16 mouse cellular contexts compared by ENCODE assay signal in the genomic region with DNA sequence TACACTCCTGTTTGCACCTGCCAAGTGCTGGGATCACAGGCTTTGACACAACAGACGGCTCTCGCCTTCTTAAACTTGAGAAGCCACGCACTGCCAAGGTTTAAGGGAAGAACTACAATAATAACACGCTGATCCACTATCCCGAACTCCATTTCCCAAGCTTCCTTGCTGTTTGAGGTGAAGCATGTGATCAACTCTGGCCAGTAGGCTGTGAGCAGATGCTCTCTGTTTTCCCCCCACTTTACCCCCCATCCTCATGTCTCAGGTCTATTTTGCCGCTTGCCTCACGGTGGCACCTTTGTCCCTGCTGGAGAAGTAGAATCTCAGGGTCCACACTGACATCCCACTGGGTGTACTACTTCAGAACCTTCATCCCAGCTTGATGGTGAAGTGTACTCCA. TPM values are rescaled to one million over a fixed set of nuclear protein-coding genes. Genes with fewer than 3 reads are reported as not detected.
DNase-seq lines count a peak whose midpoint lies in the region; ATAC-seq and TF ChIP-seq lines count a peak whose summit lies in the region.
"Had no signal": no experiment of that assay in that cellular context is flagged by ENCODE, and none has a peak within 500 bp of the region (broad histone marks: within the 10 kb centered on the region; RNA-seq: fewer than 3 reads in every experiment).

No protein-coding gene starts in this region.

- ATAC-seq in forebrain, embryonic 14.5 days: peak; percentile 56; the same call in 1 of the 2 replicates
- no peak; the same call in 1 of the 2 replicates for ATAC-seq in forebrain, embryonic 11.5 days (replicated peaks; ENCODE audit: low FRiP score)
- peak; percentile 68 for ATAC-seq in hindbrain, embryonic 16.5 days
- ATAC-seq in activated CD4-positive, CD25-positive, alpha-beta regulatory T cell, adult 4 months: no peak

- H3K9me3 ChIP-seq in forebrain, embryonic 14.5 days (replicated peaks; ENCODE audit: control insufficient read depth, low read length): peaks cover 3% of the 10 kb centered on the region; the same call in 1 of the 2 replicates
- H3K9me3 ChIP-seq in forebrain, embryonic 11.5 days (ENCODE audit: control insufficient read depth, low read length): no peaks in the 10 kb centered on the region; the same call in 1 of the 2 replicates
- 0 out of 2 replicates have a peak, but pooled peaks cover 2% of the 10 kb centered on the region for H3K9me3 ChIP-seq in hindbrain, embryonic 16.5 days (ENCODE audit: control insufficient read depth, low read length)
- H3K9me3 ChIP-seq: embryonic facial prominence, embryonic 12.5 days; limb, embryonic 10.5 days; lung, embryonic 15.5 days; stomach, embryonic 15.5 days had no signal

- 34% methylated on average over 7 of the region's 7 CpGs for WGBS in forebrain, embryonic 14.5 days
- 34% methylated on average over 7 of the region's 7 CpGs for WGBS in forebrain, embryonic 11.5 days
- WGBS in hindbrain, embryonic 16.5 days: 30% methylated on average over 7 of the region's 7 CpGs

- H3K4me2 ChIP-seq in forebrain, embryonic 14.5 days (ENCODE audit: low read length): no peak overlapping the region
- H3K4me2 ChIP-seq in forebrain, embryonic 11.5 days (ENCODE audit: low read depth, low read length, severe bottlenecking): no peak overlapping the region
- peak overlapping the region; percentile 36 for H3K4me2 ChIP-seq in hindbrain, embryonic 16.5 days (ENCODE audit: low read length)
- H3K4me2 ChIP-seq: embryonic facial prominence, embryonic 12.5 days; lung, embryonic 15.5 days; stomach, embryonic 15.5 days had no signal

- intact Hi-C loops in left cerebral cortex, adult 2 months (cut with DNase I): no loop called here
- intact Hi-C loops in left cerebral cortex, postnatal 10 days (cut with DNase I): loop anchor here (5.0 kb wide), 1 partner anchor 321 kb away; no protein-coding TSS in a partner anchor

- no peak overlapping the region for H3K27ac ChIP-seq in forebrain, embryonic 14.5 days (ENCODE audit: low read depth, low read length)
- no peak overlapping the region for H3K27ac ChIP-seq in forebrain, embryonic 11.5 days (ENCODE audit: low read depth, low read length)
- no peak overlapping the region for H3K27ac ChIP-seq in left cerebral cortex, adult 2 months
- H3K27ac ChIP-seq in hindbrain, embryonic 16.5 days (ENCODE audit: low read depth, low read length): no peak overlapping the region
- H3K27ac ChIP-seq: embryonic facial prominence, embryonic 12.5 days; limb, embryonic 10.5 days; lung, embryonic 15.5 days; stomach, embryonic 15.5 days had no signal

- no peak; the same call in 1 of the 2 replicates for TF ChIP-seq CTCF in left cerebral cortex, adult 2 months (IDR thresholded peaks at IDR 0.05)

- H3K36me3 ChIP-seq in forebrain, embryonic 14.5 days (ENCODE audit: control insufficient read depth, insufficient read depth, low read length): no peaks in the 10 kb centered on the region
- H3K36me3 ChIP-seq in forebrain, embryonic 11.5 days (ENCODE audit: control insufficient read depth, insufficient read depth, low read length): no peaks in the 10 kb centered on the region
- no peaks in the 10 kb centered on the region for H3K36me3 ChIP-seq in hindbrain, embryonic 16.5 days (ENCODE audit: control insufficient read depth, insufficient read depth, low read length)
- H3K36me3 ChIP-seq: embryonic facial prominence, embryonic 12.5 days; limb, embryonic 10.5 days; lung, embryonic 15.5 days; stomach, embryonic 15.5 days had no signal

- H3K27me3 ChIP-seq in forebrain, embryonic 14.5 days (replicated peaks; ENCODE audit: control insufficient read depth, insufficient read depth, low read length): no peaks in the 10 kb centered on the region
- H3K27me3 ChIP-seq in forebrain, embryonic 11.5 days (ENCODE audit: control insufficient read depth, insufficient read depth, low read length): no peaks in the 10 kb centered on the region
- no peaks in the 10 kb centered on the region; the same call in 1 of the 2 replicates for H3K27me3 ChIP-seq in hindbrain, embryonic 16.5 days (replicated peaks; ENCODE audit: control insufficient read depth, insufficient read depth, low read length)
- H3K27me3 ChIP-seq: lung, embryonic 15.5 days had no signal

- no peak overlapping the region for H3K4me3 ChIP-seq in forebrain, embryonic 14.5 days (ENCODE audit: low read depth, low read length)
- no peak overlapping the region for H3K4me3 ChIP-seq in forebrain, embryonic 11.5 days (ENCODE audit: low read depth, low read length)
- 0 out of 2 replicates have a peak overlapping the region, but pooled peaks have one; percentile 9 for H3K4me3 ChIP-seq in left cerebral cortex, adult 2 months
- H3K4me3 ChIP-seq in hindbrain, embryonic 16.5 days (ENCODE audit: low read length): no peak overlapping the region
- H3K4me3 ChIP-seq: embryonic facial prominence, embryonic 12.5 days; limb, embryonic 10.5 days; lung, embryonic 15.5 days; stomach, embryonic 15.5 days had no signal

- no peaks in the 10 kb centered on the region for H3K4me1 ChIP-seq in forebrain, embryonic 14.5 days (ENCODE audit: control insufficient read depth, insufficient read depth, low read length)
- H3K4me1 ChIP-seq in forebrain, embryonic 11.5 days (replicated peaks; ENCODE audit: control insufficient read depth, insufficient read depth, low read length): no peaks in the 10 kb centered on the region; the same call in 1 of the 2 replicates
- H3K4me1 ChIP-seq in hindbrain, embryonic 16.5 days (ENCODE audit: control insufficient read depth, insufficient read depth, low read depth, low read length): peaks cover 3% of the 10 kb centered on the region

- DNase-seq in forebrain, embryonic 14.5 days (ENCODE audit: low spot score): peak; percentile 61
- no peak for DNase-seq in forebrain, embryonic 11.5 days (ENCODE audit: low spot score)
- DNase-seq in left cerebral cortex, adult 2 months (ENCODE audit: extremely low spot score in 1 of 2, low spot score in 2 of 2): peak in 1 of 2 experiments; percentile 35
- DNase-seq in left cerebral cortex, postnatal 10 days (ENCODE audit: extremely low spot score in 1 of 2, low spot score in 2 of 2): no peak
- peak; percentile 90 for DNase-seq in ES-CJ7 (ENCODE audit: low read depth, low spot score)
- DNase-seq in gastrocnemius, postnatal 4 days (ENCODE audit: low spot score in 2 of 2): no peak
- DNase-seq: cerebellum, adult 11 months; heart, postnatal 14 days had no signal

- no peak overlapping the region for H3K9ac ChIP-seq in forebrain, embryonic 14.5 days (ENCODE audit: low read length)
- H3K9ac ChIP-seq in forebrain, embryonic 11.5 days (ENCODE audit: low read length): no peak overlapping the region
- no peak overlapping the region for H3K9ac ChIP-seq in hindbrain, embryonic 16.5 days (ENCODE audit: low read depth, low read length)
- H3K9ac ChIP-seq: embryonic facial prominence, embryonic 12.5 days; lung, embryonic 15.5 days; stomach, embryonic 15.5 days had no signal

RNA-seq across cellular contexts. Expression of a gene that starts 6.2 kb away (rescaled TPM):
- 26.7 and 27.8 TPM in 2 replicates for polyA plus RNA-seq in forebrain, embryonic 14.5 days (2014; fragmentation: Nextera tagmentation; extraction: Ambion mirVana)
- polyA plus RNA-seq in forebrain, embryonic 11.5 days (2014; fragmentation: Nextera tagmentation; extraction: Ambion mirVana): 29.2 and 31.1 TPM in 2 replicates
- total RNA-seq in left cerebral cortex, adult 2 months (2021): 10 to 100 TPM; 26.4 to 27.8 TPM
- 10 to 100 TPM; 25.0 to 28.4 TPM for total RNA-seq in left cerebral cortex, postnatal 10 days (2021)
- polyA plus RNA-seq in hindbrain, embryonic 16.5 days (2015; fragmentation: Nextera tagmentation; extraction: Ambion mirVana): 29.7 and 32.5 TPM in 2 replicates
- 10 to 100 TPM; 34.4 to 34.5 TPM for polyA plus RNA-seq in activated CD4-positive, CD25-positive, alpha-beta regulatory T cell, adult 4 months (2017; shearing (Covaris generic))
- total RNA-seq in gastrocnemius, postnatal 4 days (2021): 10 to 100 TPM; 18.4 TPM

RNA-seq across cellular contexts. Expression of a gene that starts 12.4 kb away (rescaled TPM):
- polyA plus RNA-seq in forebrain, embryonic 14.5 days (2014; fragmentation: Nextera tagmentation; extraction: Ambion mirVana): 28.1 and 36.3 TPM in 2 replicates
- 92.1 and 92.3 TPM in 2 replicates for polyA plus RNA-seq in forebrain, embryonic 11.5 days (2014; fragmentation: Nextera tagmentation; extraction: Ambion mirVana)
- total RNA-seq in left cerebral cortex, adult 2 months (2021): not detected
- total RNA-seq in left cerebral cortex, postnatal 10 days (2021): not detected
- 22.7 and 23.6 TPM in 2 replicates for polyA plus RNA-seq in hindbrain, embryonic 16.5 days (2015; fragmentation: Nextera tagmentation; extraction: Ambion mirVana)
- polyA plus RNA-seq in activated CD4-positive, CD25-positive, alpha-beta regulatory T cell, adult 4 months (2017; shearing (Covaris generic)): not detected
- total RNA-seq in gastrocnemius, postnatal 4 days (2021): not detected
- total RNA-seq: gastrocnemius, adult 8-10 months; heart, postnatal 14 days; monocyte, adult 5-6 weeks had no signal
- polyA plus RNA-seq: lung, embryonic 15.5 days had no signal

RNA-seq across cellular contexts. Expression of a gene that starts 31.0 kb away (rescaled TPM):
- polyA plus RNA-seq in forebrain, embryonic 14.5 days (2014; fragmentation: Nextera tagmentation; extraction: Ambion mirVana): 60.8 and 70.3 TPM in 2 replicates
- 238 and 268 TPM in 2 replicates for polyA plus RNA-seq in forebrain, embryonic 11.5 days (2014; fragmentation: Nextera tagmentation; extraction: Ambion mirVana)
- total RNA-seq in left cerebral cortex, adult 2 months (2021): 10 to 100 TPM; 57.0 to 57.7 TPM
- total RNA-seq in left cerebral cortex, postnatal 10 days (2021): 10 to 100 TPM; 28.1 to 37.0 TPM
- 31.0 and 33.5 TPM in 2 replicates for polyA plus RNA-seq in hindbrain, embryonic 16.5 days (2015; fragmentation: Nextera tagmentation; extraction: Ambion mirVana)
- polyA plus RNA-seq in activated CD4-positive, CD25-positive, alpha-beta regulatory T cell, adult 4 months (2017; shearing (Covaris generic)): 1 to 10 TPM; 1.1 to 1.2 TPM
- total RNA-seq in gastrocnemius, postnatal 4 days (2021): 10 to 100 TPM; 82.7 to 84.8 TPM

Comparison
In these comparisons a context has a peak if more than half of its experiments do, and no peak if none do; other contexts are left out.
1. ATAC-seq: peak in forebrain, embryonic 14.5 days (single experiment) and hindbrain, embryonic 16.5 days (single experiment); none in forebrain, embryonic 11.5 days (single experiment) and activated CD4-positive, CD25-positive, alpha-beta regulatory T cell, adult 4 months (single experiment).
2. DNase-seq: peak in forebrain, embryonic 14.5 days (single experiment) and ES-CJ7 (single experiment); none in forebrain, embryonic 11.5 days (single experiment), left cerebral cortex, postnatal 10 days (0 of 2) and gastrocnemius, postnatal 4 days (0 of 2).
3. RNA of a gene that starts 12.4 kb away (polyA plus RNA-seq): 92.1 to 92.3 TPM in forebrain, embryonic 11.5 days, 28.1 to 36.3 TPM in forebrain, embryonic 14.5 days and 22.7 to 23.6 TPM in hindbrain, embryonic 16.5 days; not detected in activated CD4-positive, CD25-positive, alpha-beta regulatory T cell, adult 4 months; every median in the first group is over 10 times any median in the second.
4. RNA of a gene that starts 31.0 kb away (polyA plus RNA-seq): 238 to 268 TPM in forebrain, embryonic 11.5 days, 60.8 to 70.3 TPM in forebrain, embryonic 14.5 days and 31.0 to 33.5 TPM in hindbrain, embryonic 16.5 days; 1.1 to 1.2 TPM in activated CD4-positive, CD25-positive, alpha-beta regulatory T cell, adult 4 months; every median in the first group is over 10 times any median in the second.